Mouse (Mus musculus) megakaryocyte progenitor cell, adult 5-6 weeks (primary cell): Measurements from ENCODE around the gene Bcl2l13. TPM values are rescaled to one million over a fixed set of nuclear protein-coding genes. Genes with fewer than 3 reads are reported as not detected.
"Not testable (repeated sequence)": the region's sequence is repeated elsewhere in the genome, so short reads cannot be mapped to it uniquely, and the experiment has no call there.

Source experiments
- ATAC-seq: replicated peaks from 2 replicates; pipeline ENCODE4 v1.8.0; 2016; ENCODE audit warnings: mild to moderate bottlenecking, moderate TSS enrichment, inconsistent platforms; ENCODE audit not compliant: poor library complexity
- total RNA-seq, 2 experiments: library from RNA; stranded (forward) in 1 of 2; stranded (reverse) in 1 of 2; fragments of 157-497, 149-512 nt in 1 of 2; fragments of 200-1000 nt in 1 of 2; gene quantifications; 2 replicates each; pipeline versions ENCODE4 v1.2.3 to v1.2.4; 2015 to 2017

Bcl2l13 gene
- total RNA-seq, 2 experiments from 2014 or later = 17.7 to 23.9 TPM

DNA sequence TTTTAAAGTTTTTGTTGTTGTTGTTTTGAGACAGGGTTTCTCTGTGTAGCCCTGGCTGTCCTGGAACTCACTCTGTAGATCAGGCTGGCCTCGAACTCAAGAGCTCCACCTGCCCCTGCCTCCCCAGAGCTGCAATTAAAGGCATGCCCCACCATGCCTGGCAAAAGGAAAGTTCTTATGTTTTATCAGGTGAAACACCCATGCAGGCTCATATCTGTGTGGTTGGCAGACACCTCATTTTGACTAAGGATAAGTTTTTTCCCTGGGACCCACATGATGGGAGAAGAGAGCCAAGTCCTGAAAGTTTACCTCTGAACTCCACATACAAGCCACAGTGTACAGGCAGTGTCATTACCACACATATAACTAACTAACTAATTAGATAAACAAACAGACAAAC lies 6.0 kb upstream of the Bcl2l13 start:
- ATAC-seq = peak; percentile 70

- ATAC-seq = peak; percentile 49
These were observed 5.0 kb upstream of the Bcl2l13 start for GRCm38 (mm10) chr6:120830866-120831608.

GRCm38 (mm10) chr6:120832097-120832496 lies 3.9 kb upstream of the Bcl2l13 start:
- peak; percentile 11 for ATAC-seq

DNA sequence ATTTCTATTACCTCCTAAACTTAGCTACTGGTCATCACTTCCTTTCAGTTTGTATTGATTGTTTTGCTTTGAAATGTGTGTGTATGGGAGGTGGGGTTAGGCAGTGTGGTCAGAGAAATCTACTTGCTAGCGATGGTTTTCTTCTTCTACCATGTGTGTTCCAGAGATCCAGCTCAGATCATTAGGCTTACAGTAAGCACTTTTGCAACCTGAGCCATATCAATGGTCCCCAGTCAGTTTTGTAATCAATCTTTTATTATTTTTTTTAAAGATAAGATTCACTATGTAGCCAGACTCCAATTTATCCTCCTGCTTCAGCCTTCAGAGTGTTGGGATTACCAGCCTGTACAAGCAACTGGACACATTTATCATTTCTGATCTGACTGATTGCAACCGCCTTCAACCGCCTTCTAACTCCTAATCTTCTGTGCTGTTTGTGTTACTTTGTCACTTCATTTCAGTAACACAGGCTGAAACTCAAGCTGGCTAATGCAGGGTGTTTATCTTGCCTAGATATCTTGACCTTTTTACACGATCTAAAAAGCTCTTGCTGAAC lies 1.2 kb upstream of the Bcl2l13 start:
- no peak for ATAC-seq

DNA sequence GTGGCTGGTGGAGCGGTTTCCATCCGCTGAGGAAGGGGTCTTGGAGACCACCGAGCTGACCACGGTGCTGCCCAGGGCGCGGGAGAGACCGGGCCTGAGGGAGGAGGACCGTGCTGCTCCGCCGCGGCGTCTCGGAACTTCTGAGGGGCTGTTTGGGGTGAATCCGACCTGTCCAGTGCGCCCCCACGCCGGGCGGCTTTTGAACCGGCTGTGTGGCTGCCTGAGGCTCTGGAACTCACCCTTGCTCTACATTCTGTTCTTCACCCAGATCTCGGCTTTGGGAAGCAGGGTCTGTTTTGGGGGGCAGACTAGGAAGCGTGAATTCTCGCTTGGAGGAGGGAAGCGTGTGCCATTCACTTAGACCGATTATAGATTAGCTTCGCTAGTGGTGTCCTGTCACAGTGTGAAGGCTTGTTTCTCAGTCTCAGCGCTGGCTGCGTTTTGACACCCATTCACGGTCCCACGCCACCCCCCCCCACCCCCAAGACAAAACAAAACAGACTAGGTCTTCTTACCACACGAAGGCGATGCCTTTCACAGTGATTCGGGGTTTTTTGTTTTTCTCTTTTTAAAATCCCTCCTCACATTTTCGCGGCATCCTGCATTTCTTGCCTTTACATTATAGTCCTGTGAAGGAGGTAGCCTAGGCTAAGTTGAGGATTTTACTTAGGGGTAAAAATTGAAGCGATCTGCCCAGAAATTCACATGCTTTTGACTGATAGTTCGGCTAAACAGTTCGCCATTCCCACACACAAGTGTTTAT lies 558 bp downstream of the Bcl2l13 start:
- ATAC-seq = peak; percentile 6

DNA sequence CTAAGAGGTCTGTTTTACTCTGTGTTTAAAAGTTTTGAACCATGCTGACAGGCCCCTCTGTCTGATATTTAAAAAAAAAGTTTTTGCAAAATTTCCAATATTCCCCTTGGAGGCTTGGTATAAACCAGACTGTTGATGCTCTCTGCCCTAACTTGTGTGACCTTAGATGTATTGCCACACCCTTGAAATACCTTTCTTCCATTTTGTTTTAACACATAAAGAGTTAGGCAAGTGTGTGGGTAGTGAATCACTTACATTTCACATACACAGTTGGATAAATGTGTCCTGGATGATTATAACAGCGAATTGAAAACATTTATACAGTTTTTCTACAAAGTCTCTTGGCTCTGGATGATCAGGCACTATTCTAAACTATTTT lies 1.1 kb downstream of the Bcl2l13 start:
- ATAC-seq = no peak

- no peak for ATAC-seq
These were observed 4.2 kb downstream of the Bcl2l13 start for GRCm38 (mm10) chr6:120840258-120840657.

DNA sequence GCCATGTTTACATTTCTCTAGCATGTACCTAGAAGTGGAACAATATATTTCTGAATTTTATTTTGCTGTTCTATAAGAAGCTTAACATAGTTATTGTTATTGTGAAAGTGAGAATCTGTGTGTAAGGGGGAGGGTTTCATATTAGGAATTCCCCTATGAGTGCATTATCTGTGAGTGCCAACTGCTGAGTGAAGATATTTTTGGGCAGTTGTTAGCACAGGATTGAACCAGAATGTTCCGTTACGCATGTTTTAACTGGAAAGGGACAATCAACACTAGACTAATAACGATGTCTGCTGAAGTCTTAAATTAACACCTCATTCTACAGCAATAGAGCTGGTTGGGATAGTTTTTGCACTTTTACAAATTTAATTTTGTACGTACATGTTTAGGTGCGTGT lies 5.7 kb downstream of the Bcl2l13 start:
- peak; percentile 83 for ATAC-seq

DNA sequence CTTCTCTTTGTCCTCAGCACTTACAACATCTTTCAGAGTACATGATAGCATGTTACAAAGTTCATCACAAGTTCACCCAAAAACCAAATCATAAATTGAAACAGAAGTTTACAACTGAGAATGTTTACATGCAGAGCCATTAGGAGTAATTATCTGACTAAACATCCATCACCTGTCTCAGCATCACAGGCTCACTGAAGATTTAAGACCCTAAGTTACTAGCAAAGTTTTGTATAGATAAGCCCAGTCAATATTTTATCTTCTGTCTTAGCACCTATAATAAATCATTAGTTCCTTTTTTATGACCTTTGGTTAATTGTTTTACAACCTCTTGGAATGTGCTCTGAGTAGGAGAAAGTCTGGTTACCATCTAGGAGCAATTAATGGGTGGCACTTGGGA lies 14.7 kb downstream of the Bcl2l13 start:
- not testable (repeated sequence) for ATAC-seq

GRCm38 (mm10) chr6:120854413-120854812 lies 18.4 kb downstream of the Bcl2l13 start:
- ATAC-seq = peak; percentile 99

- ATAC-seq = 0 out of 2 replicates have a peak, but pooled peaks have one; percentile 21
These were observed 22.3 kb downstream of the Bcl2l13 start for GRCm38 (mm10) chr6:120858217-120858711.

GRCm38 (mm10) chr6:120860079-120860478 lies 24.1 kb downstream of the Bcl2l13 start:
- no peak for ATAC-seq

DNA sequence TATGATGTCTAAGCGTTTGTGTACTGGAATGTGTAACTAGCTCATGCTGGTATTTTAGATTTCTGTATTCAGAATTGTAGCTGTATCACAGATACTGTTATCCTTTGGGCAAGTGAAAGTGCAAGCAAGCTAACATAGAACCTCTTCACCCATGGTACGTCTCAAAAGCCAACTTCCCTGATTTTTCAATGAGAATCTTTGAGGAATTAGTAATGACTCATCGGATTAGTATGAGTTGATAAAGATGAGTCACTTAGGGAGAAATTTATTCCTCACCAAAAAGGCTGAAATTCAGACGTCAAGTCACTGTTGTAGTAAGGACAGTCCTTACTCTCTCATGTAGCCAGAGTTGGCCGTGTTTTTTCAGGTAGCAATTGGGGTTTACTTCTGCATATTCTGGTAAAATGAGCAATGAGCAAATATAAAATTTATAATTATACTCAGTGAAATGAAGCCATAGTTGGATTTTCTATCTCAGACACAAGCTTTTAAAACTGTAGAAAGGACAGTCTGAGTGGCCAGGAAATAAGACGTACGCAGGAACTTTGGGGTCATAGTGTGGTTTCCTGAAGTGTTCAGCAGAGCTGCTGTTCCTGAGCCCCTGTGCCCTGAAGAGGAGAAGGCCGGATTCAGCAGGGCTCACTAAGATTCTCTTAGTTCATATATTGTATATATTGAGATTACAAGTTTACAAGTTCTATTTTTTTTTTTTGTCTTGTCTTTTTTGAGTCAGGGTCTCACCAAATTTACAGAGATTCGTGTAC lies 30.2 kb downstream of the Bcl2l13 start:
- ATAC-seq = peak; percentile 65

- ATAC-seq = no peak
These were observed 32.8 kb downstream of the Bcl2l13 start for GRCm38 (mm10) chr6:120868824-120869223.

GRCm38 (mm10) chr6:120871286-120871685 lies 35.3 kb downstream of the Bcl2l13 start:
- ATAC-seq = no peak

DNA sequence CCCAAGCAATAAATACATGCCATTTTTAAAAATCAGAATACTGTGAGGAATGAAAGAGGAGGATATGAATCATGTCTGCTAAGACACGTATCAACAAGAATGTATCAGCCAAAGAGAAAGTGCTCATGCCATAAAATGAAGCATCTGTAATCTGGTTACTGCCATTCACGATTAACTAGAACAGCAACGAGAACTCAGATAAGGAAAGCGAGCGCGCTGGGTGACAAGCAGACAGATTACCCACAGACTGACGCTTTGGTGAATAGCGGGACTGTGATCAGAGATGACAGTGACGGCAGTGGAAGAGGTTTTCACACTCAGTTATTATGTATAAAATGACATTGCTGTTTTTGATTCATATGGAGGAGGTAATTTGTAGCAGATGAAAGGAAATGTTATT lies 37.9 kb downstream of the Bcl2l13 start:
- ATAC-seq = peak; percentile 92

DNA sequence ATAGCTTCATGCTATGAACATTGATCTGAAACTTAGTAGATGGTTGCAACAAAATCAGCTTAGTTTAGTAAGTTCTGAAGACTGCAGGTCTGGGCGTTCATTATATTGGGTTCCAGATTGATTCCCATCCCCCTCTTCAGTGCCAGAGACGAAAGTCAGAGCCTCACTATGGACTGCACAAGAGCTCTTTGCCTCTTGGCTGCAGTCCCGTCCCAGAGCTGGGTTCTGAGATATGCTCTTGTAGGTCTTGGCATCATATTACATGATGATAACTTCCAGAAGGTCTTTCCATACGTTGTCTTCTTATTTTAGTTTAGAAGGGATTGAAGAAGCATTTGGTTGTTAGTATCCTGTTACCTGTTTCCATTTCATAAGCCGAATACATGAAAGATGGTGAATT lies 43.0 kb downstream of the Bcl2l13 start:
- ATAC-seq = no peak

DNA sequence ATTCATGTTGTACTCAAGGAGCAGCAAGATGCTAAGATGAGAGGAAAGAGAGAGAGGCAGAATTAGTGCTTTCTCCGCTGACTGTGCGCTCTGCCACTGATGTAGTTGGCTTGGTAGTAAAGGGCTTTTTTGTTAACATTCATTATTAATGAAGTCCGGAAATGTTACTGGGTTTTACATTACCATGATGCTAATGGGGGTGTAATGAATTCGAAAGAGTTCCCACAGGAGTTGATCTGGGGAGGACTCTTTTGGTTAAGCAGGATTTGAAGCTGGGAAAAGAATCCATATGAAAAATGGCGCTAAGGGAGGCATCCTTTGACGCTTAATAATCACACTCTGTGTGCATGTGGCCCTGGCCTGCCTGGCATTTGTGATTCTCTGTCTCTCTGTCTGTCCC lies 48.4 kb downstream of the Bcl2l13 start:
- no peak for ATAC-seq

- no peak for ATAC-seq
These were observed 50.7 kb downstream of the Bcl2l13 start for GRCm38 (mm10) chr6:120886696-120887095.

GRCm38 (mm10) chr6:120894089-120894488 lies 58.1 kb downstream of the Bcl2l13 start:
- ATAC-seq = no peak

- ATAC-seq = no peak
These were observed 58.5 kb downstream of the Bcl2l13 start for GRCm38 (mm10) chr6:120894524-120894923.
